Mouse (Mus musculus): ENCODE measurements at regions not wholly inside any gene's neighbourhood (a gene's known extent, or its start where the extent isn't known, plus 50 kb on each side); places are given as distances from the start of the nearest gene placed in this dataset.

DNA sequence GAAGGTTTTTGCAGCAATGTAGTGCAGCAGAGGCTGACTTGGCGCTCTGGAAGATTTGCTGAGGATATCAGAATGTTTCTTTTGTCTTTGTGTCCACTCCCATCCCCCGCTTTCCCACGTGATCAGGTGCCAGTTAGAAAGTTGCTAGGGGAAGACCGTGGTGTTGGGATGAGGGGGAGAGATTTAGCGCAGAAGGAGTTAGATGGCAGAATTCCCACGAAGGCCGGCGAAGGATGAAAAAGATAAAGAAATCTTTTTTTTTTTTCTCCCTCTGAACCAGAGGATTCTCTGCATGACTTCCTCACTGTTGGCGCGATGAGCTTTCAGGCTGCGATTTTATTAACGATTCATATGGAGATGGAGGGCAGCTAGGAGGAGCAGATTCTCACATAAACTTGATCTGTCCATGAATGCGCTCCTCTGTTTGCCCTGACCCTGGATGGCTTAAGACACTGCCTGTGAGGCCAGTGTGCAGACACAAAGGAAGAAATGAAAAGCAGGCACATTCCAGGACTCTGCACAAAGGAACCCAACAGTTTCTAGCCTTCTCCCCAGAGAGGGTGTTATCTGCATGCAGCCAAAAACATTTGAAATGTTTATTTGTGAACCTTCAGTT is 201.5 kb downstream of the Gm11146 start:
- peak; percentile 67 for DNase-seq (ENCODE audit: low spot score)

DNA sequence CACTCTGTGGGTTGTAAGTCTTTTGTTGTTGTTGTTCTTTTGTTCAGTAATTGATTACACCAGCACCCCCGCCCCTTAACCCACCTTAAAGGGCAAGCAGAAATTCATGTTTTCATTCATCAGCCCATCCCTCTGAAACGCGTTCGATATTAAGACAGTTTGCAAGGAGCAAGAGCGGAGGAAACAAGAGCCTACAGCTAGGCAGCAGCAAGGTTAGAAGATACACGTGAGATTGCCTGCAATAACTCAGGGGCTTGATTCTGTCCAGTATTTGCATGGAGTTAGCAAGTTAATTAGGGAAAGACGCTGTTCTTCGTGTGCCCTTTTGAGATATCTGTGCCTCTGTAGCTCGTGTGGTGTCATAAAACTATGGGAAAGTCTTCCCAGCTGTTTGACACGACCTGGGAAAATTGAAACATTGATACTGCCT is 202.0 kb downstream of the Gm11146 start:
- DNase-seq (ENCODE audit: low spot score): no peak

DNA sequence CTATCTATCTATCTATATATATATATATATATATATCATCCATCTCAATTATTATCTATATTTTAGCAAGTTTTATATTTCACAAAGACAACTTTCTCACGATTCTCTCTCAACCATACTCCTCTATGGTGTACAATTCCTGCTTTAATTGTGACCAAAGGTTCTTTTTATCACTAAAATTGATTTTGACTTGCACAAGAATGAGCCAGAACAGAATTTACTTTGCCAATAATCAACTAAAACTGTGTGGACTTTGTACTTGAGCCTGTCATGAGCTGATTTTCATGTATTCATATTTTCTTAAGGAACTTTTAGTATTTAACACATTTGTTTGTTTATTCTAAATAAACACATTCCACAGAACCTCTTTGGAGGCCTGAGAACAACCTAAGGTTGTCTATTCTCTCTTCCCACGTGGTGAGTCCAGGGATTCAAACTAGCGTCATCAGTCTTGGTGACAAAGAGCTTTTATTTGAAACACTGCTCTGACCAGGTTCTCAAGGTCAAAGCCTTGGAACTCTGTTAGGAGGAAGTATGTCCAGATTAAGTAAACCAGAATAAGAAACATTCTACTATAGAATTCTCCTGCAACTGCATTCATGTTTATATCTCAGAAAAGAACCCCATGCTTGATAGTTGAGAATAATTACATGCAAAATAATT is 207.7 kb downstream of the Gm11146 start:
- no peak for DNase-seq (ENCODE audit: low spot score)

DNA sequence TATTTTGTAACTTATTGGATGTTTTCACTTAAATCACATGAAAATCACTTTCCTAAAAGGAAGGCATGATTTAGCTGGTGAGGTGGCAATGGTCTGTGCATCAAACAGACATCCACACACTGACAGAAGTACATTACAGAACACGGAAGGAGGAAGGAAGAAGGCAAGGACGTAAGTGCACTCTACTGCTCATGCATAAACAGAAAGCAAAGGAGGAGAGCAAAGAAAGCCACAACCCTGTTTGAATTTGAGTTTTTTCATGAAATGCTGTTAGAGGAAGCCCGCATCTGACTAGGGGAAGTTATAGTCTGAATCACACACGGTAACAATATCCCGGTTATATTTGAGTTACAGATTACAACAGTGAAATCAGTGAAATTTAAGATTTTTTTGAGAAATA is 208.4 kb downstream of the Gm11146 start:
- DNase-seq (ENCODE audit: low spot score): no peak

DNA sequence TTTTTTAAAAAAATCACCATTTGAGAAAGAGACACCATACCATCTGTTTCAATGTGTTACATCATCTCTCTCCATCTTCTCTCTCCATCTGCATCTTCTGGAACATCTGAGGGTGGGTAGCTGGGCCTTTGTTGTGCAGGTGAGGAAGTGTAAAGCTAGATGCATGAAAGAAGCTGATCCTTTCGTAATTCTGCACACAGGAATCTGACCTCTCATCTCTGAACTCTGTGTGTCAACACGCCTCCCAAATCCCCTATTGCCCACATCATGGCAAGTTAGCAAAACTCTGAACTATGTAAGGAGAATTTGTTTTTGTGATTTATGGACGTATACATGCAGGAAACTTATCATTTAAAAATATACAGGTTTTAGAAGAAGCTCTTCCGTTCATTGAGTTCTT is 209.7 kb downstream of the Gm11146 start:
- DNase-seq (ENCODE audit: low spot score): no peak

DNA sequence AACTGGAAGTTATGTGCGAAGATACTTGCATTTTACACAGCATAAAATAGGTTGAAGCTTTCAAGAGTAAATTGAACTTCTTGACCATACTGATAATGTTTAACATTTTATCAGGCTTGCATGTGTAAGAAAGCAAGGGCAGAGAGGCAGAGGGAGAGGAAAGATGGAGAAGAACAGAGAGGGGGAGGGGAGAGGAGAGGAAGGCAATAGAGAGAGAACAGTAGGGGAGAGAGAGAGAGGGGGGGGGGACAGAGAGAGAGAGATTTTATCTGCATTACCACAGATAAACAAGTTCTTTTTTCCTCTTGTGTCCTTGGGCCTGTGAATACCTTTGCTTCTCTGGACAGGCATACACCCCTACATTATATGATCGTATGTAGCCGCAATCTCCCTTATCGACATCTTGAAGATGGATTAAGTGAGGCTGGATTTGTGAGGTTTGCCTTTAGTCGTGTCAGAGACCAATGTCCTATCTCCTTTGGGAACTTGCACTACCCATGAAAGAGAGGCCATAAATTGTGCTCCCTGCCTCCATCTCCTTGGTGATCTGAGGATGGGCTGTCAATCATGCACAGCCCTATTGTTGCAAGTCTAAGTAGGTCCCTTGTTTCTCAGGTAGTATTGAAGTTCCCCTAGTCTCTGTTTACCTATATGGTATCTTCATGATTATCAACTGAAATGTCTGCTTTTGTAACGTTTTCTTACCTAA is 217.7 kb downstream of the Gm11146 start:
- DNase-seq (ENCODE audit: low spot score): no peak

DNA sequence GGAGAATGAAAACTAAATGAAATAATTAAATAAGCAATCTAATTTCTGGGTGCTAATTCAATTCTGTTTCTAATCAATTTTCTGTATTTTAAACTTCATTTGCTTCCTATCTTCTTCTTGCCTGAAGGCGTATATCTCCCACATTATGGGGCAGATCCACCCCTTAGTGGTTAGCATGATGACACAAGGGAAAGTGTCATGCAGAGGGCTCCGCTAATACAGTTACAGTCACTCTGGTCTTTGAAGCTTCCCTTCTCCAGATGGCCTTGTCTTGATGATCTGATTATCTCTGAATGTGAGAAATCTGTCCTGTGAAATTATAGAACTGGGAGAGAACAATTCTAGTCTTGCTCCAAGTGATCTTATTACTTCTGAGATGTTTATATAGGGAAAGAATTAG is 219.1 kb downstream of the Gm11146 start:
- no peak for DNase-seq (ENCODE audit: low spot score)

DNA sequence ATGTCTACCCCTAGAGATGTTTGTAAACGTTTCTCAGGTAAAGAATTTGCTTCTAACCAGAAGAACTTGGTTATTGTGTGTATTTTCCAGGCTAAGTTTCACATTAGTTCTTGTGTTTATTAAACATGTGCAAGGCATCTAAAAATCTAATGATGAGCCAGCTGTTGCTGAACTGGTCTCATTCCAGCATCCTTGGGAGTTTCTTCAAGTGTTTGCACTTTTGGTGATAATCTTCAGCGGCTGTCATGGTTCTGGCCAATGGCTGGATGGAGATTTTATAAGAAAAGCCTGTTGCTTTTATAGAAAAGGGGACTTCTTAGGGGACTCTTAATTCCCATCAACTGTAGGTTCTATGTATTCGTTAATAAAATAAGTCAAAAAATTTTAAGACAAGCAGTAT is 229.1 kb downstream of the Gm11146 start:
- DNase-seq (ENCODE audit: low spot score): no peak

DNA sequence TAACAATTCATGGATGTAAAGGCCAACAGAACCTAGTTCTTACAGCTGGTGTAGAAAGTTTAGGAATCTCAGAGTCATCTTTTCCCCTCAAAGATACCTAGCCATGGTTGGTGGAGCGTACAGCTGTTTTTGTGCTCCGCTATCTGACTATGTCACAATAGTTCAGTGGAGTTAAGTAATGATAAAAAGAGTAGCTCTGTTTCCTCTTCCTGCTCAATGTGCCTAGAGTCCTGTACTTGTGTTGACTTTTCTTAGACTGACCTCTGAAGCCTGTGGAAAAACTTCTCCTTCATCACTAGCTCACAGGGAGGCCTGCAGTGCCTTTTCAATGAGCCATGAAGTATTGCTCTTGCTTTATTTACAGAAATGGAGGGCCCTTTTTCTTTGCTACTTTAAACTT is 232.1 kb downstream of the Gm11146 start:
- DNase-seq (ENCODE audit: low spot score): no peak

DNA sequence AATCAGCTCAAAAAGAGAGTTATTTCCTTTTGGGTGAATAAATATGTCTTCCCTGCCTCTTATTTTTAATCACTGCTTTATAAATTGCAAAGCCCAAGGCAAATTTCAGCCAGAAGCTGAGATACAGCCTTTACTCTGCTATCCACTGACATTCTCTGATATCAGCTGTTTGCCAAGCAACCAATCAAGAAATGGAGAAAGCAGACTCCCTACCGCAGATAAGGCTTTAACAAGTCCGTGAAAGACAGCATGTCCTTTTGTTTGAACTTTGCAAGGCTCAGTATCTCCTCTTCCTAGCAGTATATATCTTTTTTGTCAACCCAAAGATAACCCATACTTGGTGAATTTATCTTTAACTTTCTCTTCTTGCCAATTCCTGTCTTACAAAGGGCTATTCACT is 236.6 kb downstream of the Gm11146 start:
- peak; percentile 6 for DNase-seq (ENCODE audit: low spot score)

DNA sequence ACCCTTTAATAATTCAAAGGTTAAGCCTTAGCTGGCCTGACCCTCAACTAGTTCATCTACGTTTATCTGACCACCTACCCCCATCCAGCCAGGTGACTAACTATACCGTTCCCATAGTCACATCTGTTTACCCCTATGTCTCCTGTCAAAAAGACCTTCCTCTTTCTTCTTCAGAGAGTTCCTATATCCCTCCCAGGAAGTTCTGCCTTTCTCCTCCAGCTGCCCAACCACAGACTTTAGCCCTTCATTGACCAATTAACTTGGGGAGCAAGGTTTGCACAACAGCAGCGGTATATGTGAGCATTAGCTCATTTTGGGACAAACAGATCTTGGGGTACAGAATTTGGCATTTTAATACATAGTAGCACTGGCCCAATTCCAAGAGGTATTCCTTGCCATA is 237.5 kb downstream of the Gm11146 start:
- DNase-seq (ENCODE audit: low spot score): no peak

DNA sequence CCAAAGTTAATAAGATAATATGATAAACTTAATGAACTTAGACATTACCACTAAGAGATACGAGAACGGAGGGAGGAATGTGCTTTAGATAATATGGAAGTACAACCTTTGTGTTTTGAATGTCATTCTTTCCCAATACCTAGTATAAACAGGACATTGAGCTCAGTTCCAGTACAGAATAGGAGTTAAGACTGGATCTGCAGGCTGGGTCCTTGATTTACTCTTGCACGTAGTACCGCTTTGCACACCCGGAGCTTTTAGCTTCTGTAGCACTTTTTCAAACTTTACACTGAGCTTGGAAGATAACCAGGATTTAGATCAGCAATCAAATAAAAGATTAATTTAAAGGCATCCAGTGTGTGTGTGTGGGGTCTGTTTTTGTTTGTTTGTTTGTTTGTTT is 242.7 kb downstream of the Gm11146 start:
- DNase-seq (ENCODE audit: low spot score): no peak

DNA sequence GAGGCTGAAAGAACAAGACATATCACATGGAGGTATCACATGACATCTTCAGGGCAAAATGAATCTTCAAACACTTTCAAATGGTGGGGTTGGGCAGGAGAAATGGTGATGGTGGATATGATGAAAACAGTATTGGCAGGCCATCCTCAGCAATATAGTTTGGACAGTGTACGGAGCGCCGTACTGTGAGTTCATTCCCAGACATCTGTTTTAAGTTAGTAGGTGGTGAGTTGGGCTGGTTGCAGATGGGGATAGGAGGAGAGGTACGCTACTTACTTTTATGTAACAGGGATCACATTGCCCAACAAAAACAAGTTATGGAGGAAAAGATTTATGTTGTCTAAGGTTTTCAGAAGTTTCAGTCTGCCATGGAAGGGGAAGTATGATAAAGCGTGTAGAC is 246.6 kb downstream of the Gm11146 start:
- no peak for DNase-seq (ENCODE audit: low spot score)

DNA sequence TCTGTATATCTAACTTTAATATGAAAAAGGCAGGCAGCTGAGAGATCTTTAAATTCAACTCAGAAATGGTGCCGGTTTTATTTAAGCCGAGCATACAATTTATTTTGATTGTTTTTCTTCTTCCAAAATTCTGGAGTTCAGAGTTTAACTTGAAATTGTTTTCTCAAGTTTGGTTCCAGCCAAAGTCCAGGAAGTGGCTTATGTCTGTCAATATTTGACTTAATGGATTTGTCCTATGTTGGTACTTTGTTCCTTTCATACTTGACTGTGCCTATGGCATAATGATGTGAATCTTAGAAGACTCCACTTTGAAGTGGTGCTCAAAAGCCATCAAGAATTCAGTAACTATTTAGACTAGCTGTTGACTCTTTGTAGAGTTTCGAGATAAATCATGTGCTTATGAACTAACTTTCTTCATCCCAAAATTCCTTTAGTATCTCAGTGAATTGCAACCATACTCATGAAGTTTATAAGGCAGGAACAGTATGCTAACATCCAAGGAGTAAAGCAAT is 247.6 kb downstream of the Gm11146 start:
- no peak for DNase-seq (ENCODE audit: low spot score)

DNA sequence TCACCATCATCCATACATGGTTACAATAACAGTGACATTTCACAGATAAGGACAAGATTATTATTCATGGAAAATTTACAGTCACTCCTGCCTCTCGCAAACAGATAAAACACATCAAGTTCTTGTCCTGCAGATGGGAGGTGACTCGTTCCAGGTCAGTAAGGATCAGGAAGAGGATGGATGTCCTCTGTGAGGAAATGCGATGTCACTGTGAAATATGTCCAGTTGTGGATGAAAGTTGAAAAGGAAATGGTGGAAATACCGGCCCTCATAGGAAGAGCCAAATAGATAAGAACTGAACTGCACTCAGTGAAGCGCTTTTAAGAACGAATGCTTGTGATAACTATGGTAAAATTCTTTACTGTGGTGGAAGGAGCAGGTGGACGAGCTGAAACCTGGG is 255.8 kb downstream of the Gm11146 start:
- DNase-seq (ENCODE audit: low spot score): no peak

DNA sequence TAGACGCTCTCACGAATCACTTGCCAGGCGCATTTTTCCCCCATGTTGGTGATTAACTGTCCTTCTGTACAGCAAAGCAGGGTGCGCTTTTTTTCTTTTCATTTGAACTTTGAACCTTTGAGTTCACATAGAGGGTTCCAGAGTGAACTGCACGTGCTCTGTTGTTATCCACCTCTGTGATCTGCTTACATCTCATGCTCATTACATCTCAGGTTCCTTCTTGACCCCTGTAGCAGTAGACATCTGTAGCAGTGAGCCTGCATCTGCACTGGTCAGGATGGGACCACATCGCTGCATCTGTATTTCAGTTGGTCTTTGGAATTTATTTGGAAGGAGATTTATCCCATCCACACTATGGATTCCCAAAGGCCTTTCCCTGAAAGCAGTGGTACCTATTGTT is 269.6 kb downstream of the Gm11146 start:
- no peak for DNase-seq (ENCODE audit: low spot score)

DNA sequence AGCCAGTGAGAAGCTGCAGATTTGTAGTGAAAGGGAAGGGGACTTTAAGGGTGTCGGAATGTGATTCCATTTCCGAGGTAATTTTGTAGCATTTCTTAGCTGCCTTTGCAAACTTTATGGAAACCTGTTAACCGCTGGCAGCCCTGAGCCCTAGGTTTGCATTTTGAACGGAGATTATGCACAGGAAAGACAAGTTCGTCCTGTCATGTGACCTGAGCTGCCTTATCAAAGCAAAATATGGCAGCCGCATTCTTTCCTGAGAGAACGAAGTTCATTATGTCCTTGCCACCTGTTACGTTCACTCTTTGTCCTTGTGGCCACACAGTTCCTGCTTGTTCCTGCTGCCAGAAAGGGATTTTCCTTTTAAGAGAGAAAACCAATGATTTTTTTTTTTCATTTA is 270.9 kb downstream of the Gm11146 start:
- DNase-seq (ENCODE audit: low spot score): peak; percentile 25

DNA sequence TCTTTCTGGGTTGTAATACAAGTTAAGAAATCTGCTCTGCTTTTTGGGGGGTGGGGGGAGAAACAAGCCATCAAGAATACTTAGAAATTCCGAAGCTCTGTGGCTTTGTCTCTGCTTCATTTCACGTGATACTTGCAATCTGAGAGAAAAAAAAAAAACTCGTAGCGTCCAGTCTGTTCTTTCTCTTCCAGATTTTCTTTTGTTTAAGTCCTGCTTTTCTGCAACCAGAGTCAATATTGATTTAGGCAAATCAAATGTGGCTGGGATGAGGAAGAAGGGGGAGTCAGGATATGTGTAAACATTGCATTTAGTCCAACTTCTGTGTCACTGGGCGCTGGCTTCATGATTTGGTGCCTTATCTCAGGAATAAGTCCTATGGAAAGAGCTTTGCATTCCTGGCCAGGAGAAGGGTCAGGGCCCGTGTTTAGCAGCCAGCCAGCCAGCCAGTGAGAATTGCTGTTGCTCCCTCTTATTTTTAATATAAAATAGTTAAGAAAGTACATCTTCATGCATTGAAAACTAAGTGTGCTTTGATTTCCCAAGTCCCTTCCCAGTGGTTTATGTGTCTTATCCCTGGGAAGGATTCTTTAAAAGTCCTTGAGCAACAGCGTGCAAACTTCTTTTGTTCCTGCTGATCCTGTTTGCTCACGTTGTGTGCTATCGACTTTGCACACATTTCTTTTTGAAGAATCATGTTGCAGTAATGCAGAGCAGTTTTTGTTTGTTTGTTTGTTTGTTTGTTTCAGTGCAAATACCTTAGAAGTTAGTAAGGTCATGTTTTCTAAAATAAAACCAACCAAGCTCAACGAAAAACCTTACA is 272.0 kb downstream of the Gm11146 start:
- peak; percentile 15 for DNase-seq (ENCODE audit: low spot score)

DNA sequence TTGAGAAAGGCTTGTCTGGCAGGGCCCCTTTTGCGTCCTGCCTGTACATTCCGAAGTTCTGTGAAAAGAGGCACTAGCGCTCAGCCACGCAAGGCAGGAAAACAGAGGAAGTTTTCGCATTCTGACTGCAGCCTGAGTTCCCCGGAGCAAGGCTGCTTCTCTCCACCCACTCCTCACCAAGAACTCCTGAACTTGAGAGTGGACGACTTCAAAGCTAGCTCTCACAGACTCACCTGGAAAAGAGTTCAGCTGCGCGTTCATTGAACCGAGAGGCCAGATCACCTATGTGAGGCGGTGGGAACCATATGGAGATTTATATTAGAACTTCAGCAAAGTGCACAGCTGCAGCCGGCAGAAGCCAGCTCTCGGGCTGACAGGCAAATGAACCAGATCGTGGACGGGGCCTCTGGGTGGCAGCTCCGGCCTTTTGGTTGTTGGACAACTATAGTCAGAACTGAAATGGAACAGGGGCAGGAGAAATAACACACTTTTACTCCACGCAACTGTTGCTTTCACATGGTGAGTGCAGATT is 272.7 kb downstream of the Gm11146 start:
- DNase-seq (ENCODE audit: low spot score): peak; percentile 42

DNA sequence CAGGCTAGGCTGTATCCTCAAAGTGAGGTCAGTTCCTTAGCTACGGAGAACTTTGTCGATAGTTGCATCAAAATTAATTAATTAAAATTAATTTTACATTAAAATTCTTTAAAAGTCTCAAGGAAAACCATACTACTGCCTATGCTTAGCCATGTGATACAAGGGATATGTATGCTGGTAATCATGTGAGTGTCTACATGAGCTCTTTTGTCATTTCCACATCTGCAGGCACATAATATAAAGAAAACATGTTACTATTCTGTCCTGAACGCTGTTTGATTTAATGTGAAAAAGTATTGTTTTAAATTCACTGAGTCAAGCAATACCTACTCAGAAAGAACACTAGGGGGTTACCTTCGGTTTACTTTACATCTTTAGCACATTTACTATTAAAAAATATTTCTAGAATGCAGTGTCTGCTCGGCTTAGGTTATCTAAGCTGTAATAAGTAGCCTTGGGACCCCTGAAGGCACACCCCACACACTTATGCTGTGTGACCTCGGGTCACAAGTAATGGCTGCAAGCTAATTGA is 273.2 kb downstream of the Gm11146 start:
- no peak for DNase-seq (ENCODE audit: low spot score)

DNA sequence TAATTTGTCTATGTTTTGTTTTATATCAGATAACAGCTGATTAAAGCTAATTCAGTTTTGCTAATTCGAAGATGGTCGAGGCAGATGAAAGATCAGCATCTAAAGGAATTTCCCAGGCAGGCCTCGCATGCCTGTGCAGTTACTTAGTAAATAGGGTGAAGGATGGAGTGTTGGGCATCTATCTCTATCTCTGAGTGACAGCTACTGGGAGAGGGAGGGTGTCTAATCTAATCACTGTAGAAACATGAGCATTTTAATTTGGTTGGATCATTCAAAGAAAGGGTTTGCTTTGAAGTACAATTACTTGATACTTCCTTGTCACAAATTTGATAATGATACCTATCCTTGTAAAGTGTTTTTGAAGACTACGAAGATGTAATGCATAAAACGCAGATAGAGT is 273.8 kb downstream of the Gm11146 start:
- no peak for DNase-seq (ENCODE audit: low spot score)

DNA sequence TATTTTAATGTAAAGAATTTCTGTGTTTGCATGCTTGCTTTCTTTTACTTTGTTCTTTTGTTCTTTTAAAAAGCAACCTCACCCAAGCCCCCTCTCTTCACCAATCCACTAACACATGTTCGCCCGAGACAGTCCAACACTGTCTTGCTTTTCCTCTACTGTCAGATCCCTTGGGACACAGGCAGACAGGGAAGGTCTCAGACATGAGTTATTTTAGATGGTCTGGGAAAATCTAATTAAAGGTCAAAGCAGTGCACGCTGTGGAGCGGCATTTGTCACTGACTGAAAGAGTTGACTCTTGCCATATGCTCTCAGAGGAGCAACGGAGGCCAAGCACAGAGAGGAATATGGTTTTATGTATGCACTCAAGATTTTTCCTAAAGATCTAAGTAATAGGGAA is 279.6 kb downstream of the Gm11146 start:
- no peak for DNase-seq (ENCODE audit: low spot score)
